Mouse (Mus musculus): Measurements from ENCODE around the gene Ift80. TPM values are rescaled to one million over a fixed set of nuclear protein-coding genes. Genes with fewer than 3 reads are reported as not detected.
"Not testable (repeated sequence)": the region's sequence is repeated elsewhere in the genome, so short reads cannot be mapped to it uniquely, and the experiment has no call there.

Ift80 gene
- polyA plus RNA-seq, 1 experiment from 2014 or later, result 1.8 TPM

- Histone ChIP-seq H3K36me3 (ENCODE audit: control insufficient read depth, insufficient read depth) (peaks cover 10% of the 10 kb centered on the region; the same call in 1 of the 2 replicates), H3K4me2 (replicated peaks; ENCODE audit: low read depth) (no peak overlapping the region), H3K9me3 (ENCODE audit: control insufficient read depth) (0 out of 2 replicates have a peak, but pooled peaks cover 3% of the 10 kb centered on the region), H3K27ac (ENCODE audit: low read depth, low read length) (no peak overlapping the region; the same call in 1 of the 2 replicates), H3K9ac (ENCODE audit: low read depth, low read length) (no peak overlapping the region), H3K4me3 (ENCODE audit: low read depth, low read length) (no peak overlapping the region), H3K4me1 (replicated peaks; ENCODE audit: control insufficient read depth, insufficient read depth, low read length) (no peaks in the 10 kb centered on the region), H3K27me3 (replicated peaks; ENCODE audit: control insufficient read depth, insufficient read depth, low read length) (no peaks in the 10 kb centered on the region)
- TF ChIP-seq CTCF (IDR thresholded peaks at IDR 0.05; ENCODE audit: low read depth), result no peak
- 97% methylated on average over 6 of the region's 6 CpGs for WGBS
- no peak for ATAC-seq
These were observed 37.7 kb downstream of the Ift80 start for GRCm38 (mm10) chr3:68966527-68967285.

GRCm38 (mm10) chr3:68964682-68965081 lies 39.7 kb downstream of the Ift80 start:
- no peaks in the 10 kb centered on the region for H3K27me3 ChIP-seq (replicated peaks; ENCODE audit: control insufficient read depth, insufficient read depth, low read length)
- no peak overlapping the region for H3K27ac ChIP-seq (ENCODE audit: low read depth, low read length)
- H3K9me3 ChIP-seq (ENCODE audit: control insufficient read depth), result 0 out of 2 replicates have a peak, but pooled peaks cover 3% of the 10 kb centered on the region
- ATAC-seq, result no peak
- peaks cover 15% of the 10 kb centered on the region; the same call in 1 of the 2 replicates for H3K36me3 ChIP-seq (ENCODE audit: control insufficient read depth, insufficient read depth)
- H3K4me3 ChIP-seq (ENCODE audit: low read depth, low read length), result no peak overlapping the region
- H3K9ac ChIP-seq (ENCODE audit: low read depth, low read length), result no peak overlapping the region
- no peaks in the 10 kb centered on the region for H3K4me1 ChIP-seq (replicated peaks; ENCODE audit: control insufficient read depth, insufficient read depth, low read length)
- TF ChIP-seq CTCF (IDR thresholded peaks at IDR 0.05; ENCODE audit: low read depth), result peak; percentile 58
- no peak overlapping the region for H3K4me2 ChIP-seq (replicated peaks; ENCODE audit: low read depth)

DNA sequence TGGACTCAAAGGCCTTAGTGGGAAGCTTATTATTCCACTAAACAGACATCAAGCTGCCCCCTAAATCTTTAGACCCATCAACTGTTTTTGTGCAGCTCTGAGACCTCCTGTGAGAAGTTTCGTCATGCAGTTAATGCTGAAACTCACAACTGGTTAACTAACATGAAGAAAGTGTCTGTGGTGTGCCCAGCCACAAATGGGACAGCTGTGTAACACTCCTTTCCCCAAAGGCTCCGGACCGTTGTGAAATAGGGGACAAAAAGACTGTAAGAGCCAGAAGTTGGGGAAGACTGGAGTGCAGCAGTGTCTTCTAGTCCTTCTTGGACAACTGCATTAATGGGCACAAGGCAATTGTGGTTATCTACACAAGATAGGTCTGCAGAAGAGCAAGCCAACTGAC lies 47.0 kb downstream of the Ift80 start:
- no peak for ATAC-seq
- H3K4me1 ChIP-seq (replicated peaks; ENCODE audit: control insufficient read depth, insufficient read depth, low read length), result no peaks in the 10 kb centered on the region
- no peak for TF ChIP-seq CTCF (IDR thresholded peaks at IDR 0.05; ENCODE audit: low read depth)
- H3K27me3 ChIP-seq (replicated peaks; ENCODE audit: control insufficient read depth, insufficient read depth, low read length), result no peaks in the 10 kb centered on the region
- no peak overlapping the region for H3K9ac ChIP-seq (ENCODE audit: low read depth, low read length)
- H3K4me2 ChIP-seq (replicated peaks; ENCODE audit: low read depth), result no peak overlapping the region
- H3K9me3 ChIP-seq (ENCODE audit: control insufficient read depth), result no peaks in the 10 kb centered on the region
- H3K27ac ChIP-seq (ENCODE audit: low read depth, low read length), result no peak overlapping the region
- WGBS, result 94% methylated on average over 3 of the region's 3 CpGs
- no peak overlapping the region for H3K4me3 ChIP-seq (ENCODE audit: low read depth, low read length)
- peaks cover 5% of the 10 kb centered on the region; the same call in 1 of the 2 replicates for H3K36me3 ChIP-seq (ENCODE audit: control insufficient read depth, insufficient read depth)

DNA sequence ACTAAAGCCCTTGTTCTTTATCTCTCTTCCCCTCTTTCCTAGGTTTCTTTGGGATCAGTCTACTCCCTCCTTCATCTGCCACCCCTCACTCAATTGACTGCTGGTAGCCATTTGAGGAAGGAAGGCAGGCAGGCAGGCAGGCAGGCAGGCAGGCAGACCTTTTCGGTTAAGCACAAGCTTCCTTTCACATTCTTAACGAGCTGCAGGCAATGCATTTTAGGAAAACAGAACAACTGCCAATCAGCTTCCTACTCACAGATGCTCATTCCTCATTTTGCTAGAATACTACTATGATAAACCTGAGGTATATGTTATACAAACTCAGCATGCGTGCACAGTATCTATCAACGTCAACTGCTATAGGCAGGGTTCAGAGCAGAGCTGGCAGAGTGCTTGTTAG lies 47.9 kb downstream of the Ift80 start:
- H3K4me1 ChIP-seq (replicated peaks; ENCODE audit: control insufficient read depth, insufficient read depth, low read length), result no peaks in the 10 kb centered on the region
- no peak overlapping the region for H3K4me2 ChIP-seq (replicated peaks; ENCODE audit: low read depth)
- H3K9me3 ChIP-seq (ENCODE audit: control insufficient read depth), result no peaks in the 10 kb centered on the region
- no peak overlapping the region for H3K27ac ChIP-seq (ENCODE audit: low read depth, low read length)
- no peak for TF ChIP-seq CTCF (IDR thresholded peaks at IDR 0.05; ENCODE audit: low read depth)
- no peak overlapping the region for H3K4me3 ChIP-seq (ENCODE audit: low read depth, low read length)
- H3K9ac ChIP-seq (ENCODE audit: low read depth, low read length), result no peak overlapping the region
- no peak for ATAC-seq
- H3K27me3 ChIP-seq (replicated peaks; ENCODE audit: control insufficient read depth, insufficient read depth, low read length), result no peaks in the 10 kb centered on the region
- H3K36me3 ChIP-seq (ENCODE audit: control insufficient read depth, insufficient read depth), result peaks cover 5% of the 10 kb centered on the region; the same call in 1 of the 2 replicates
- 67% methylated on average over 4 of the region's 4 CpGs for WGBS

DNA sequence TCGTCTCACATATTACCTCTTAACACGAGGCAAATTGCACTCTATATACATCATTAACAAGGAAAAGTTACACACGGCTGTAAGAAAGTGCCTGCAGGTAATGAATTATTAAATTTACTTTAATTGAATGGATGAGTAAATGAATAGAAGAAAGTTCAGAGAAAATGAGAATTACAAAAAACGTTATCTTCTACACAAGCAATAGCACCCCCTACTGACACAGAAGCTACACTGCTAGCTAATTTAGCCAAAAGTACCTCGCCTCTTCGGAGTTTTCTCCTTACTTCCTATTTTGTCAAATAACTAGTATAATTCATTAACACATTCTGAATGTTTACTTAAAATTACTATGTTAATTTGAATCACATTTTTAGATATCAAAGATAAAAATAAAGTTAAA lies 49.9 kb downstream of the Ift80 start:
- H3K36me3 ChIP-seq (ENCODE audit: control insufficient read depth, insufficient read depth), result no peaks in the 10 kb centered on the region
- H3K27me3 ChIP-seq (replicated peaks; ENCODE audit: control insufficient read depth, insufficient read depth, low read length), result no peaks in the 10 kb centered on the region
- no peak for ATAC-seq
- no peak overlapping the region for H3K4me3 ChIP-seq (ENCODE audit: low read depth, low read length)
- no peaks in the 10 kb centered on the region for H3K9me3 ChIP-seq (ENCODE audit: control insufficient read depth)
- WGBS, result 60% methylated on average over 6 of the region's 6 CpGs
- TF ChIP-seq CTCF (IDR thresholded peaks at IDR 0.05; ENCODE audit: low read depth), result peak; percentile 75
- no peak overlapping the region for H3K27ac ChIP-seq (ENCODE audit: low read depth, low read length)
- H3K4me1 ChIP-seq (replicated peaks; ENCODE audit: control insufficient read depth, insufficient read depth, low read length), result no peaks in the 10 kb centered on the region
- no peak overlapping the region for H3K9ac ChIP-seq (ENCODE audit: low read depth, low read length)
- H3K4me2 ChIP-seq (replicated peaks; ENCODE audit: low read depth), result no peak overlapping the region

- H3K36me3 ChIP-seq (ENCODE audit: control insufficient read depth, insufficient read depth), result no peaks in the 10 kb centered on the region
- no peaks in the 10 kb centered on the region for H3K9me3 ChIP-seq (ENCODE audit: control insufficient read depth)
- no peak for ATAC-seq
- H3K4me2 ChIP-seq (replicated peaks; ENCODE audit: low read depth), result no peak overlapping the region
- no peaks in the 10 kb centered on the region for H3K27me3 ChIP-seq (replicated peaks; ENCODE audit: control insufficient read depth, insufficient read depth, low read length)
- H3K4me3 ChIP-seq (ENCODE audit: low read depth, low read length), result no peak overlapping the region
- 75% methylated on average over 5 of the region's 5 CpGs for WGBS
- TF ChIP-seq CTCF (IDR thresholded peaks at IDR 0.05; ENCODE audit: low read depth), result no peak
- no peak overlapping the region for H3K9ac ChIP-seq (ENCODE audit: low read depth, low read length)
- no peaks in the 10 kb centered on the region for H3K4me1 ChIP-seq (replicated peaks; ENCODE audit: control insufficient read depth, insufficient read depth, low read length)
- no peak overlapping the region for H3K27ac ChIP-seq (ENCODE audit: low read depth, low read length)
These were observed 51.7 kb downstream of the Ift80 start for GRCm38 (mm10) chr3:68952707-68953106.

DNA sequence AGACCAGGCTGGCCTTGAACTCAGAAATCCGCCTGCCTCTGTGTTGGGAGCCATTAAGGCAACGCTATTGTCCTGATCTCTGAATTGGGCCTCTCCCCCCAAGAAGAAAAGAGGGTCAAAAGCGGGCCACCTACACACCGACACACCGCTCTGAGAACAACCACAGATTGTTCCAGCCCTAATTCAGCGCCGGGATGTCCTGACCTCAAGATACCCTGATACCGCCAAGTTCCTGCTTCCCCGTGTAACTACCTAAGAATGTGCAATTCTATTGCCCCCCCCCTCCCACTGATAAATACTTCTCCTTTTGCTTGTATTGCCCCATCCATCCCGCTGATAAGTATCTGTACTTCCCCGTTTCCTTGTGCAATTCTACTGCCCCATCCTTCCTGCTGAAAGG lies 52.4 kb downstream of the Ift80 start:
- H3K36me3 ChIP-seq (ENCODE audit: control insufficient read depth, insufficient read depth); H3K9me3 ChIP-seq (ENCODE audit: control insufficient read depth); H3K27me3 ChIP-seq (replicated peaks; ENCODE audit: control insufficient read depth, insufficient read depth, low read length); ATAC-seq; H3K4me3 ChIP-seq (ENCODE audit: low read depth, low read length); H3K4me1 ChIP-seq (replicated peaks; ENCODE audit: control insufficient read depth, insufficient read depth, low read length); H3K4me2 ChIP-seq (replicated peaks; ENCODE audit: low read depth); H3K9ac ChIP-seq (ENCODE audit: low read depth, low read length); H3K27ac ChIP-seq (ENCODE audit: low read depth, low read length): not testable (repeated sequence)
- WGBS, result 79% methylated on average over 11 of the region's 11 CpGs

Data from intestine, postnatal 0 days (tissue).